Mouse (Mus musculus) left cerebral cortex, adult 2 months (tissue): ENCODE data around the gene Rtkn2. TPM values are rescaled to one million over a fixed set of nuclear protein-coding genes. Genes with fewer than 3 reads are reported as not detected.
A peak's percentile ranks its signal among the peaks of the same experiment; 100 is the strongest.

Source experiments
- DNase-seq, 2 experiments: peaks; one replicate each; pipeline ENCODE4 v3.0.0; 2021 to 2022; ENCODE audit warnings: low spot score in 2 of 2, mixed read lengths in 1 of 2; ENCODE audit errors: extremely low spot score in 1 of 2
- H3K27ac ChIP-seq: fragments of 200-600 bp; 2 replicates; pipeline ENCODE4 v1.8.1; 2022
- H3K4me3 ChIP-seq: fragments of 200-600 bp; 2 replicates; pipeline ENCODE4 v1.8.1; 2022
- CTCF ChIP-seq: fragments of 200-600 bp; IDR thresholded peaks from 2 replicates; pipeline ENCODE4 v1.8.1; 2022; ENCODE audit warnings: antibody characterized with exemption, mild to moderate bottlenecking, moderate library complexity
- intact Hi-C: fragments of 180-260 bp; cut with DNase I; formaldehyde crosslinking; loops from one replicate; pipeline ENCODE4 v1.15.1; 2025
- long read RNA-seq, 2 experiments: library from polyadenylated mRNA; stranded (forward); transcript quantifications; one replicate each; pipeline ENCODE4 v2.0.0; 2021; ENCODE audit warnings: borderline mapping rate in 2 of 2
- total RNA-seq, 2 experiments: library from RNA; stranded (reverse); gene quantifications; 2 replicates each; pipeline ENCODE4 v1.2.3; 2021

Rtkn2 gene
- total RNA-seq, result 1 to 10 TPM; 4.0 to 5.3 TPM
- long read RNA-seq, experiment 1, partial matches to known transcripts, result 0 of 1 reads
- long read RNA-seq, experiment 1, other reads (novel, unspliced or antisense), result 0 of 1 reads
- long read RNA-seq, experiment 2, partial matches to known transcripts, result 1 of 4 reads
- long read RNA-seq, experiment 2, other reads (novel, unspliced or antisense), result 0 of 4 reads

- peak; percentile 75 to 83 for DNase-seq
- TF ChIP-seq CTCF, result peak; percentile 29
- Histone ChIP-seq H3K4me3 (peak within 1 kb of the TSS; percentile 70), H3K27ac (peak within 1 kb of the TSS; percentile 36)
- intact Hi-C loops, result loop anchor here (5.0 kb wide), 1 partner anchor 67 kb away; the partner anchor contains the start of gene Zfp365
Observed at GRCm38 (mm10) chr10:67979401-67980157, at the start of gene Rtkn2. Gene Rtkn2 (plus strand): TSS chr10:67979570.

- intact Hi-C loops, result no loop called here
- peak; percentile 30 for TF ChIP-seq CTCF
- Histone ChIP-seq H3K27ac (no peak overlapping the region), H3K4me3 (no peak overlapping the region)
- no peak for DNase-seq
Observed at GRCm38 (mm10) chr10:67931328-67931727, 48.0 kb upstream of the Rtkn2 start.

- no peak for TF ChIP-seq CTCF
- Histone ChIP-seq H3K4me3 (no peak overlapping the region), H3K27ac (no peak overlapping the region; the same call in 1 of the 2 replicates)
- intact Hi-C loops, result no loop called here
- DNase-seq, result no peak
Observed at GRCm38 (mm10) chr10:67932780-67933179, 46.6 kb upstream of the Rtkn2 start.

- no peak overlapping the region for H3K27ac ChIP-seq
- no peak for TF ChIP-seq CTCF
- intact Hi-C loops, result no loop called here
- DNase-seq, result no peak
- H3K4me3 ChIP-seq, result no peak overlapping the region
Observed at GRCm38 (mm10) chr10:67936944-67937343, 42.4 kb upstream of the Rtkn2 start.

GRCm38 (mm10) chr10:67937775-67938174, 41.6 kb upstream of the Rtkn2 start:
- Histone ChIP-seq H3K27ac (no peak overlapping the region), H3K4me3 (no peak overlapping the region)
- no peak for DNase-seq
- no peak for TF ChIP-seq CTCF
- intact Hi-C loops, result no loop called here

- Histone ChIP-seq H3K27ac (peak overlapping the region; percentile 64; the same call in 1 of the 2 replicates), H3K4me3 (no peak overlapping the region)
- TF ChIP-seq CTCF, result no peak
- intact Hi-C loops, result no loop called here
- DNase-seq, result peak in 1 of 2 experiments; percentile 13
Observed at GRCm38 (mm10) chr10:67939546-67939945, 39.8 kb upstream of the Rtkn2 start.

GRCm38 (mm10) chr10:67943513-67943912, 35.9 kb upstream of the Rtkn2 start:
- no peak overlapping the region for H3K4me3 ChIP-seq
- intact Hi-C loops, result no loop called here
- DNase-seq, result no peak
- TF ChIP-seq CTCF, result no peak; the same call in 1 of the 2 replicates
- no peak overlapping the region for H3K27ac ChIP-seq

- no peak for DNase-seq
- Histone ChIP-seq H3K4me3 (no peak overlapping the region), H3K27ac (no peak overlapping the region)
- intact Hi-C loops, result no loop called here
- TF ChIP-seq CTCF, result no peak
Observed at GRCm38 (mm10) chr10:67950059-67950748, 29.2 kb upstream of the Rtkn2 start.

- no peak for DNase-seq
Observed at GRCm38 (mm10) chr10:67951690-67952089, 27.7 kb upstream of the Rtkn2 start.

GRCm38 (mm10) chr10:67955982-67956381, 23.4 kb upstream of the Rtkn2 start:
- DNase-seq, result no peak
- intact Hi-C loops, result no loop called here
- TF ChIP-seq CTCF, result no peak
- H3K27ac ChIP-seq, result no peak overlapping the region
- H3K4me3 ChIP-seq, result no peak overlapping the region

More at GRCm38 (mm10) chr10:67951690-67952089, 27.7 kb upstream of the Rtkn2 start:
- H3K27ac ChIP-seq, result no peak overlapping the region
- no peak for TF ChIP-seq CTCF
- intact Hi-C loops, result no loop called here
- no peak overlapping the region for H3K4me3 ChIP-seq

- DNase-seq, result no peak
- Histone ChIP-seq H3K27ac (no peak overlapping the region), H3K4me3 (no peak overlapping the region)
- intact Hi-C loops, result loop anchor here (1.0 kb wide), 1 partner anchor 16 kb away; no protein-coding TSS in a partner anchor
- no peak for TF ChIP-seq CTCF
Observed at GRCm38 (mm10) chr10:67959982-67960381, 19.4 kb upstream of the Rtkn2 start.

- TF ChIP-seq CTCF, result no peak
- intact Hi-C loops, result no loop called here
- no peak for DNase-seq
- Histone ChIP-seq H3K27ac (peak overlapping the region; percentile 47; the same call in 1 of the 2 replicates), H3K4me3 (no peak overlapping the region)
Observed at GRCm38 (mm10) chr10:67962496-67962895, 16.9 kb upstream of the Rtkn2 start.
